Mouse (Mus musculus): ENCODE results near the gene Aoc3. TPM values are rescaled to one million over a fixed set of nuclear protein-coding genes. Genes with fewer than 3 reads are reported as not detected.

Aoc3 gene
- polyA plus RNA-seq, 1 experiment from 2014 or later: 0.05 TPM

DNA sequence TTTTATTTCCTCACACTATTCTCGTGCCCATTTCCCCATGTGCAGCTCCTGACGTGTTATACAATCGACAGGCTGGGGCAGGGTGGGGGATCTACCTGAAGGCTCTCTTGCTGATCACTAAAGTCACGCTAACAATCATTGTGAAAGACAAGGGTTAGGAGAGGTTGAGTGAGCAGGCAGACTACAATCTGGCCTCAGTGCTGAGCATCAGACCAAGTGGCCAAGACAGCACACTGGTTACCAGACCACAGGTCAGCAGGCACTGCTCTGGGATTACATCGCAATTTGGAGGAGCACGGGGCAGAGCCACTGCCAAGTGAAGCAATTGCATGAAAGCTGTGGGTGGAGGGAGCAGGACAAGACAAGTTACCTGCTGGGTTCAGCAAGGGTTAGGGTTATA is 48.5 kb downstream of the Aoc3 start:
- Histone ChIP-seq H3K9me3 (replicated peaks) (no peaks in the 10 kb centered on the region), H3K9ac (no peak overlapping the region), H3K4me3 (no peak overlapping the region), H3K4me2 (no peak overlapping the region), H3K27me3 (replicated peaks) (peaks cover 30% of the 10 kb centered on the region), H3K27ac (no peak overlapping the region), H3K36me3 (no peaks in the 10 kb centered on the region), H3K4me1 (no peaks in the 10 kb centered on the region)
- no peak for ATAC-seq
- 66% methylated on average over 6 of the region's 6 CpGs for WGBS (ENCODE audit: insufficient replicate concordance)

DNA sequence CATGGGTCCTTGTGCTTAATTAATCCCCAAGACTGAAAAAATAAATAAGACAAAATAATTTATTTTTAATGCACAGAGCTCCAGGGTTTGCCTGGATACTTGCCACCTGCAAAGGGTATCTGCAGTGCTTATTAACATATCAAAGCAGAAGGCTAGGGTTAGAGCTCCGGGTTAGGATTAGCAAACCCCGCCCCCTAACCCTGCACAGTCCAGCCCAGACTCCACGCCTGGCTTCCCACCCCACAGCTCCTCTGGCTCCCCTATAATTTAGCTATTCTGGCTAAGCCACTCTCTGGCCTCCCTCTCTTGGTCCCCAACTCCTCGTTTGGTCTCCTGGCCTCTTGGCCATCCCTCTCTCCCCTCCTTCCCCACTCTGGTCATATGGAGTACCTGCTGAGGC is 51.4 kb downstream of the Aoc3 start:
- ATAC-seq: no peak
- no peak overlapping the region for H3K4me3 ChIP-seq
- H3K27me3 ChIP-seq (replicated peaks): peaks cover 17% of the 10 kb centered on the region
- H3K27ac ChIP-seq: no peak overlapping the region
- H3K36me3 ChIP-seq: no peaks in the 10 kb centered on the region
- H3K4me1 ChIP-seq: no peaks in the 10 kb centered on the region
- no peaks in the 10 kb centered on the region for H3K9me3 ChIP-seq (replicated peaks)
- H3K4me2 ChIP-seq: no peak overlapping the region
- H3K9ac ChIP-seq: no peak overlapping the region
- WGBS (ENCODE audit: insufficient replicate concordance): 36% methylated on average over 4 of the region's 4 CpGs

Small RNA genes lying within 50 kb of the gene (microRNA-seq; reads per million reads assigned to microRNA genes)
- not detected for gene Gm25593

Other genes starting within 250 kb of the Aoc3 start
- gene Coasy, start 248.0 kb upstream of the Aoc3 start, polyA plus RNA-seq (2016; fragmentation: Nextera tagmentation; extraction: Ambion mirVana): 26.4 and 28.5 TPM in 2 replicates
- 34.9 and 35.7 TPM in 2 replicates for gene Mlx, start 243.3 kb upstream of the Aoc3 start, polyA plus RNA-seq (2016; fragmentation: Nextera tagmentation; extraction: Ambion mirVana)
- gene Psmc3ip, start 235.2 kb upstream of the Aoc3 start, polyA plus RNA-seq (2016; fragmentation: Nextera tagmentation; extraction: Ambion mirVana): 28.2 and 28.3 TPM in 2 replicates
- gene Retreg3, start 210.7 kb upstream of the Aoc3 start, polyA plus RNA-seq (2016; fragmentation: Nextera tagmentation; extraction: Ambion mirVana): 12.7 and 13.0 TPM in 2 replicates
- 55.2 and 59.6 TPM in 2 replicates for gene Tubg1, start 210.7 kb upstream of the Aoc3 start, polyA plus RNA-seq (2016; fragmentation: Nextera tagmentation; extraction: Ambion mirVana)
- gene Tubg2, start 174.7 kb upstream of the Aoc3 start, polyA plus RNA-seq (2016; fragmentation: Nextera tagmentation; extraction: Ambion mirVana): 0.57 and 0.62 TPM in 2 replicates
- 0.17 and 0.26 TPM in 2 replicates for gene Cntnap1, start 160.1 kb upstream of the Aoc3 start, polyA plus RNA-seq (2016; fragmentation: Nextera tagmentation; extraction: Ambion mirVana)
- 2.7 and 2.8 TPM in 2 replicates for gene Plekhh3, start 159.3 kb upstream of the Aoc3 start, polyA plus RNA-seq (2016; fragmentation: Nextera tagmentation; extraction: Ambion mirVana)
- 0.07 TPM in 1 of 2 replicates, not detected in the other for gene Ccr10, start 155.2 kb upstream of the Aoc3 start, polyA plus RNA-seq (2016; fragmentation: Nextera tagmentation; extraction: Ambion mirVana)
- gene Ezh1, start 104.1 kb upstream of the Aoc3 start, polyA plus RNA-seq (2016; fragmentation: Nextera tagmentation; extraction: Ambion mirVana): 9.8 and 10.3 TPM in 2 replicates
- gene Ramp2, start 84.6 kb upstream of the Aoc3 start, polyA plus RNA-seq (2016; fragmentation: Nextera tagmentation; extraction: Ambion mirVana): 32.6 and 33.5 TPM in 2 replicates
- 106 TPM in 2 replicates for gene Vps25, start 76.9 kb upstream of the Aoc3 start, polyA plus RNA-seq (2016; fragmentation: Nextera tagmentation; extraction: Ambion mirVana)
- gene Wnk4, start 70.0 kb upstream of the Aoc3 start, polyA plus RNA-seq (2016; fragmentation: Nextera tagmentation; extraction: Ambion mirVana): 11.3 and 12.3 TPM in 2 replicates
- gene Cntd1, start 51.6 kb upstream of the Aoc3 start, polyA plus RNA-seq (2016; fragmentation: Nextera tagmentation; extraction: Ambion mirVana): 0.74 and 1.3 TPM in 2 replicates
- gene Coa3, start 51.5 kb upstream of the Aoc3 start, polyA plus RNA-seq (2016; fragmentation: Nextera tagmentation; extraction: Ambion mirVana): 144 and 150 TPM in 2 replicates
- 115 and 119 TPM in 2 replicates for gene Becn1, start 28.3 kb upstream of the Aoc3 start, polyA plus RNA-seq (2016; fragmentation: Nextera tagmentation; extraction: Ambion mirVana)
- 263 and 273 TPM in 2 replicates for gene Psme3, start 14.4 kb upstream of the Aoc3 start, polyA plus RNA-seq (2016; fragmentation: Nextera tagmentation; extraction: Ambion mirVana)
- gene Aoc2, start 5.5 kb upstream of the Aoc3 start, polyA plus RNA-seq (2016; fragmentation: Nextera tagmentation; extraction: Ambion mirVana): 2.2 TPM in 2 replicates
- gene G6pc, start 37.0 kb downstream of the Aoc3 start, polyA plus RNA-seq (2016; fragmentation: Nextera tagmentation; extraction: Ambion mirVana): not detected in 2 replicates
- 67.0 and 72.7 TPM in 2 replicates for gene Aarsd1, start 87.0 kb downstream of the Aoc3 start, polyA plus RNA-seq (2016; fragmentation: Nextera tagmentation; extraction: Ambion mirVana)
- gene Gm27029, start 94.2 kb downstream of the Aoc3 start, polyA plus RNA-seq (2016; fragmentation: Nextera tagmentation; extraction: Ambion mirVana): 3.6 and 4.2 TPM in 2 replicates
- gene Rundc1, start 94.5 kb downstream of the Aoc3 start, polyA plus RNA-seq (2016; fragmentation: Nextera tagmentation; extraction: Ambion mirVana): 9.8 TPM in 2 replicates
- 1.3 and 2.1 TPM in 2 replicates for gene Ptges3l, start 94.7 kb downstream of the Aoc3 start, polyA plus RNA-seq (2016; fragmentation: Nextera tagmentation; extraction: Ambion mirVana)
- gene Rpl27, start 111.7 kb downstream of the Aoc3 start, polyA plus RNA-seq (2016; fragmentation: Nextera tagmentation; extraction: Ambion mirVana): 378 and 390 TPM in 2 replicates
- gene Ifi35, start 117.8 kb downstream of the Aoc3 start, polyA plus RNA-seq (2016; fragmentation: Nextera tagmentation; extraction: Ambion mirVana): 35.8 and 37.1 TPM in 2 replicates
- 3.6 and 3.9 TPM in 2 replicates for gene Rnd2, start 134.4 kb downstream of the Aoc3 start, polyA plus RNA-seq (2016; fragmentation: Nextera tagmentation; extraction: Ambion mirVana)
- 11.8 and 12.2 TPM in 2 replicates for gene Vat1, start 135.6 kb downstream of the Aoc3 start, polyA plus RNA-seq (2016; fragmentation: Nextera tagmentation; extraction: Ambion mirVana)
- gene Brca1, start 221.3 kb downstream of the Aoc3 start, polyA plus RNA-seq (2016; fragmentation: Nextera tagmentation; extraction: Ambion mirVana): 17.2 and 17.4 TPM in 2 replicates
- gene Nbr1, start 221.5 kb downstream of the Aoc3 start, polyA plus RNA-seq (2016; fragmentation: Nextera tagmentation; extraction: Ambion mirVana): 45.1 and 47.9 TPM in 2 replicates

Measured in liver, embryonic 12.5 days (tissue).